Mouse (Mus musculus) megakaryocyte, embryonic 14.5 days (primary cell): ENCODE measurements at regions not wholly inside any gene's neighbourhood (a gene's known extent, or its start where the extent isn't known, plus 50 kb on each side); places are given as distances from the start of the nearest gene placed in this dataset.

Experiments used
- H3K27me3 ChIP-seq: replicated peaks from 2 replicates; pipeline ENCODE3; 2012; ENCODE audit warnings: inconsistent platforms
- H3K36me3 ChIP-seq: replicated peaks from 2 replicates; pipeline ENCODE3; 2012; ENCODE audit warnings: low read length, inconsistent platforms, mixed read lengths
- H3K4me1 ChIP-seq: 2 replicates; pipeline ENCODE4 v1.6.1; 2012; ENCODE audit warnings: inconsistent platforms
- H3K4me3 ChIP-seq: replicated peaks from 2 replicates; pipeline ENCODE3; 2012; ENCODE audit warnings: moderate library complexity, mild to moderate bottlenecking, inconsistent platforms
- H3K9me3 ChIP-seq: 2 replicates; pipeline ENCODE4 v1.6.1; 2012; ENCODE audit warnings: inconsistent platforms
- FLI1 ChIP-seq: IDR thresholded peaks from 2 replicates; pipeline ENCODE4 v1.6.1; 2012; ENCODE audit warnings: low read length, inconsistent platforms, mixed read lengths
- GATA1 ChIP-seq: IDR thresholded peaks from 3 replicates; pipeline ENCODE4 v1.6.1; 2012; ENCODE audit warnings: mixed read lengths, low read length, inconsistent platforms, borderline replicate concordance

GRCm38 (mm10) chr13:37468304-37469178 is 123.5 kb downstream of the Ly86 start:
- peaks cover 69% of the 10 kb centered on the region for H3K4me1 ChIP-seq
- no peak overlapping the region for H3K4me3 ChIP-seq
- TF ChIP-seq GATA1 (no peak), FLI1 (no peak)
- no peaks in the 10 kb centered on the region for H3K27me3 ChIP-seq
- H3K36me3 ChIP-seq, result no peaks in the 10 kb centered on the region
- no peaks in the 10 kb centered on the region for H3K9me3 ChIP-seq

- Histone ChIP-seq H3K4me1 (peaks cover 81% of the 10 kb centered on the region), H3K9me3 (no peaks in the 10 kb centered on the region), H3K27me3 (no peaks in the 10 kb centered on the region), H3K4me3 (no peak overlapping the region), H3K36me3 (no peaks in the 10 kb centered on the region)
- TF ChIP-seq GATA1 (no peak), FLI1 (no peak)
These were observed 125.4 kb downstream of the Ly86 start for GRCm38 (mm10) chr13:37470230-37470907.

GRCm38 (mm10) chr13:37473359-37473758 is 128.4 kb downstream of the Ly86 start:
- H3K4me3 ChIP-seq, result peak overlapping the region; percentile 31
- H3K27me3 ChIP-seq, result no peaks in the 10 kb centered on the region
- peaks cover 90% of the 10 kb centered on the region for H3K4me1 ChIP-seq
- H3K36me3 ChIP-seq, result no peaks in the 10 kb centered on the region
- TF ChIP-seq FLI1 (no peak), GATA1 (no peak)
- H3K9me3 ChIP-seq, result no peaks in the 10 kb centered on the region

- peak overlapping the region; percentile 84 for H3K4me3 ChIP-seq
- peaks cover 92% of the 10 kb centered on the region for H3K4me1 ChIP-seq
- H3K36me3 ChIP-seq, result peaks cover 8% of the 10 kb centered on the region
- H3K9me3 ChIP-seq, result no peaks in the 10 kb centered on the region
- TF ChIP-seq GATA1, result no peak
- no peak for TF ChIP-seq FLI1
- H3K27me3 ChIP-seq, result no peaks in the 10 kb centered on the region
These were observed 130.8 kb downstream of the Ly86 start for GRCm38 (mm10) chr13:37475804-37476203.

GRCm38 (mm10) chr13:37476256-37477053 is 131.4 kb downstream of the Ly86 start:
- peaks cover 95% of the 10 kb centered on the region for H3K4me1 ChIP-seq
- H3K27me3 ChIP-seq, result no peaks in the 10 kb centered on the region
- no peaks in the 10 kb centered on the region for H3K9me3 ChIP-seq
- peaks cover 8% of the 10 kb centered on the region for H3K36me3 ChIP-seq
- TF ChIP-seq GATA1 (no peak), FLI1 (no peak)
- peak overlapping the region; percentile 84 for H3K4me3 ChIP-seq

- Histone ChIP-seq H3K9me3 (no peaks in the 10 kb centered on the region), H3K4me3 (peak overlapping the region; percentile 65), H3K36me3 (peaks cover 8% of the 10 kb centered on the region), H3K27me3 (no peaks in the 10 kb centered on the region), H3K4me1 (peaks cover 94% of the 10 kb centered on the region)
- TF ChIP-seq FLI1, result no peak
- TF ChIP-seq GATA1, result no peak
These were observed 132.3 kb downstream of the Ly86 start for GRCm38 (mm10) chr13:37477342-37477741.

GRCm38 (mm10) chr13:37477749-37478548 is 132.9 kb downstream of the Ly86 start:
- no peaks in the 10 kb centered on the region for H3K9me3 ChIP-seq
- H3K4me1 ChIP-seq, result peaks cover 91% of the 10 kb centered on the region
- no peak for TF ChIP-seq FLI1
- no peak for TF ChIP-seq GATA1
- H3K27me3 ChIP-seq, result no peaks in the 10 kb centered on the region
- H3K36me3 ChIP-seq, result peaks cover 8% of the 10 kb centered on the region
- H3K4me3 ChIP-seq, result no peak overlapping the region

- no peak overlapping the region for H3K4me3 ChIP-seq
- TF ChIP-seq FLI1, result no peak
- TF ChIP-seq GATA1, result no peak
These were observed 134.2 kb downstream of the Ly86 start for GRCm38 (mm10) chr13:37479182-37479691.

GRCm38 (mm10) chr13:37481514-37481913 is 136.5 kb downstream of the Ly86 start:
- peak overlapping the region; percentile 88 for H3K4me3 ChIP-seq
- H3K4me1 ChIP-seq, result peaks cover 83% of the 10 kb centered on the region
- TF ChIP-seq FLI1, result no peak
- no peak for TF ChIP-seq GATA1
- H3K9me3 ChIP-seq, result no peaks in the 10 kb centered on the region
- peaks cover 8% of the 10 kb centered on the region for H3K36me3 ChIP-seq
- no peaks in the 10 kb centered on the region for H3K27me3 ChIP-seq

More at GRCm38 (mm10) chr13:37479182-37479691, 134.2 kb downstream of the Ly86 start:
- Histone ChIP-seq H3K27me3 (no peaks in the 10 kb centered on the region), H3K36me3 (peaks cover 8% of the 10 kb centered on the region), H3K9me3 (no peaks in the 10 kb centered on the region), H3K4me1 (peaks cover 93% of the 10 kb centered on the region)

- Histone ChIP-seq H3K27me3 (no peaks in the 10 kb centered on the region), H3K36me3 (peaks cover 8% of the 10 kb centered on the region), H3K4me3 (peak overlapping the region; percentile 88), H3K9me3 (no peaks in the 10 kb centered on the region), H3K4me1 (peaks cover 78% of the 10 kb centered on the region)
- TF ChIP-seq GATA1 (no peak), FLI1 (no peak)
These were observed 137.0 kb downstream of the Ly86 start for GRCm38 (mm10) chr13:37482038-37482437.
